Mouse (Mus musculus) hindbrain, embryonic 11.5 days (tissue): ENCODE data around the gene Mical2. TPM values are rescaled to one million over a fixed set of nuclear protein-coding genes. Genes with fewer than 3 reads are reported as not detected.

Experiments
- ATAC-seq: fragments of 200-750 bp; cut with Nextera tagmentation; 2 replicates; pipeline ENCODE4 v1.8.0; 2017; ENCODE audit warnings: mild to moderate bottlenecking, moderate TSS enrichment, moderate library complexity; ENCODE audit not compliant: low FRiP score
- DNase-seq: peaks from one replicate; pipeline ENCODE4 v3.0.0-alpha.2; 2015; ENCODE audit warnings: low spot score
- H3K27ac ChIP-seq: fragments of 300-500 bp; sonication (generic); 2 replicates; pipeline ENCODE4 v1.5.1; 2014; ENCODE audit warnings: mild to moderate bottlenecking, low read depth, low read length
- H3K27me3 ChIP-seq: fragments of 300-500 bp; sonication (generic); 2 replicates; pipeline ENCODE4 v1.6.1; 2014; ENCODE audit warnings: mild to moderate bottlenecking, low read length, moderate library complexity, mixed read lengths; ENCODE audit not compliant: control insufficient read depth, insufficient read depth
- H3K36me3 ChIP-seq: fragments of 300-500 bp; sonication (generic); 2 replicates; pipeline ENCODE4 v1.6.1; 2014; ENCODE audit warnings: mild to moderate bottlenecking, low read length, moderate library complexity, mixed read lengths; ENCODE audit not compliant: control insufficient read depth, insufficient read depth
- H3K4me1 ChIP-seq: fragments of 300-500 bp; sonication (generic); replicated peaks from 2 replicates; pipeline ENCODE4 v1.6.1; 2014; ENCODE audit warnings: low read length, mixed read lengths; ENCODE audit not compliant: control insufficient read depth, insufficient read depth
- H3K4me2 ChIP-seq: fragments of 300-500 bp; sonication (generic); replicated peaks from 2 replicates; pipeline ENCODE4 v1.6.1; 2014; ENCODE audit warnings: mild to moderate bottlenecking, low read depth, low read length
- H3K4me3 ChIP-seq: fragments of 300-500 bp; sonication (generic); 2 replicates; pipeline ENCODE4 v1.5.1; 2014; ENCODE audit warnings: low read depth, low read length
- H3K9ac ChIP-seq: fragments of 300-500 bp; sonication (generic); 2 replicates; pipeline ENCODE4 v1.6.1; 2014; ENCODE audit warnings: low read depth, low read length
- H3K9me3 ChIP-seq: fragments of 300-500 bp; sonication (generic); 2 replicates; pipeline ENCODE4 v1.6.1; 2016; ENCODE audit warnings: low read length; ENCODE audit not compliant: control insufficient read depth
- WGBS: fragments of 180-500 bp; shearing (Covaris S2); extraction: QIAGEN DNeasy Blood & Tissue Kit; methylation state at CpG from one replicate; pipeline ENCODE4 v1.1.7; 2014; 5-methylcytosine and 5-hydroxymethylcytosine counted together
- polyA plus RNA-seq: library from polyadenylated mRNA; unstranded; fragments of >200 nt; fragmentation: Nextera tagmentation; extraction: Ambion mirVana; gene quantifications from 2 replicates; pipeline ENCODE4 v1.2.1, GENCODE M21; 2014

Gene Mical2
- polyA plus RNA-seq, 1 experiment from 2014 or later = 1.7 TPM

DNA sequence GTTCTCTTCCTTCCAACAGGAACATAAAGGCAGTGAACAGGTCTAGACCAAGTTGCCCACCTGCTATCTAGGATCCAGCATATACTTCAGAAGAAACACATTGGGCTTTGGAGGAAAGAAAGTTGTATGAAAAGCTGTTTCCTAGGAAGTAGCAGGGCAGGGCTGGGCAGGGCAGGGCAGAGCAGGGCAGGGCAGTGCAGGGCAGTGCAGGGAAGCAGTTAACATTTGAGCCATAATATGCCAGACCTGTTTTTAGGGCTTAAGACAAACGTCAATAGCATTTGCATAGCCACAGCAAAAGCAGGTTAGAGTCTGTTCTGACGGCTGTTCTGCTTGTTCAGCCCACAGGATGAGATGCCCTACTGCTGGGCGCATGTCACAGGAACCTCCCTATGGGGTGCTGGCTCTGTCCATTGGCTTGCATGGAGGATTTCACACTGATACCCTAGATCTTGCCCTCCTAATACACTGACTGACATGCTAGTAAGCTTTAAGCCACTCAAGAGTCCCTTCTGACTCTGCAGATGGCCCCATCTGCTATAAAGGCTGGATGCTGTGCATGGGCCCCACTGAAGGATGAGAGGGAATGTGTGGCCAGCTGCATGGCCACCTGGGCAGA lies 29.7 kb downstream of the Mical2 start:
- no peaks in the 10 kb centered on the region for H3K27me3 ChIP-seq
- H3K27ac ChIP-seq = no peak overlapping the region
- no peaks in the 10 kb centered on the region for H3K9me3 ChIP-seq
- no peak for DNase-seq
- ATAC-seq = no peak
- H3K4me2 ChIP-seq = no peak overlapping the region
- no peaks in the 10 kb centered on the region for H3K36me3 ChIP-seq
- WGBS = 61% methylated on average over 3 of the region's 3 CpGs
- no peaks in the 10 kb centered on the region for H3K4me1 ChIP-seq
- H3K9ac ChIP-seq = no peak overlapping the region
- H3K4me3 ChIP-seq = no peak overlapping the region

DNA sequence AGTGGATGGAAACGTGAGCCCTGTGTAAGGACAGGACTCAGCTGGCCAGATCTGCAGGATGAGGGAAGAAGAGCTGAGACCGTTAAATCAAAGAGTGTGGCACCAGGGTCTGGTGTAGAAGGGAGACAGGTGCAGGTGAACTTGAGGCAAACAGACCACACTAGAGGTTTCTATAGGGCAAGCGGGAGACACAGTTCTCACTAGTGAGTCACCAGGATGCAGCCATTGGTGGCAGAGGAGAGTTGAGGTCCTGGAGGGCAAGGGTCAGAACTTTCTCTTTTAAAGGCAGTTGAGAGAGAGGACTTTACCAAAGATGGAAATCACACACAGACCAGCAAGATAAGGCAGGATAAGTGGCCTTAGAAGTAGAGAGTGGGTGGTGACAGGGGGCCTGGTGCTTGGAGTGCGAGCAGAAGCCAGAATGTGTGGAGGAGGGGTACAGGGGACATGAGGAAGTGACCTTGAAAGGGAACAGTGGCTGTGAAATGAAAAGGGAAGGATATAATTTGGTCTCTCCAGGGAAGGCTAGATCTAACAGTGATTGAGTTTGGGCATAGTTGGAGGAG lies 32.8 kb downstream of the Mical2 start:
- no peak overlapping the region for H3K4me2 ChIP-seq
- H3K4me1 ChIP-seq = no peaks in the 10 kb centered on the region
- H3K4me3 ChIP-seq = no peak overlapping the region
- no peak for ATAC-seq
- no peak for DNase-seq
- H3K9ac ChIP-seq = no peak overlapping the region
- H3K36me3 ChIP-seq = no peaks in the 10 kb centered on the region
- H3K27me3 ChIP-seq = no peaks in the 10 kb centered on the region
- H3K9me3 ChIP-seq = no peaks in the 10 kb centered on the region
- 83% methylated on average over 4 of the region's 4 CpGs for WGBS
- no peak overlapping the region for H3K27ac ChIP-seq

DNA sequence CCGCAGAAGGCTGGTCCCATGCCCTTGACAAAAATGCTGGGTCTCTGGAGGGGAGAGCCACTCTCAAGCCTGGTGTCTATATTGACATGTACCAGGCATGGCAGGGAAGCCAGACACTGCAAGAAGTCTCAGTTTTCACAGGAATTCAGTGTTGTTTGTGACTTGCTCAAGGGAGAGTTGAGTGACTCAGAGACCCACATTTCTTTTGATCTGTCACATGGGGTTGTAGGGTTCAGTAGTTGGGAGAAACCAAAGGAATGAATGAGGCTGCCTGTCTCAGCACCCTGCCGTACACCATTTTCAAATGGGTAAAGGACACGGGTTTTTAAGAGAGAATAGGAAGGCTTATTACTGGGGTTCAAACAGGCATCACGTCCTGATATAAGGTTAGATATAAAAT lies 33.6 kb downstream of the Mical2 start:
- H3K4me3 ChIP-seq = no peak overlapping the region
- WGBS = 87% methylated on average over 4 of the region's 4 CpGs
- ATAC-seq (no peak), DNase-seq (no peak)
- H3K27me3 ChIP-seq = no peaks in the 10 kb centered on the region
- no peak overlapping the region for H3K9ac ChIP-seq
- no peak overlapping the region for H3K27ac ChIP-seq
- no peaks in the 10 kb centered on the region for H3K4me1 ChIP-seq
- H3K36me3 ChIP-seq = no peaks in the 10 kb centered on the region
- H3K4me2 ChIP-seq = no peak overlapping the region
- no peaks in the 10 kb centered on the region for H3K9me3 ChIP-seq

DNA sequence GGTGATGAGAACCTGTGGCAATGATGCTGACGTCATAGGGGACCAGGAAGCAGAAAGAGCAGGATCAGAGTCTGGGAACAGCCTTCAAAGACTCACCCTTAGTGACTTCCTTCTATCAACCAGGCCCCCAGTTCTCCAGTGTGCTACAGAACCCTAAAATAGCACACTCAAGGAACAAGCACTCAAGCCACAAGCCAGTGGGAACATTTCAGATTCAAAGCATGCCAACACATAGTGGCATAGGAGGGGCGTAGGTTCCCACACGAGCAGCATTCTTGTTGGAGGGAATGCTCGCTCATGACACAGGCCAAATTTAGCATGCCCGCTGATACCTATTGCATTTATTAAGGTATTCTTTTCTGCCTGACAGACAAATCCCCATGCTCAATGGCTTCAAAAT lies 35.5 kb downstream of the Mical2 start:
- ATAC-seq = no peak
- H3K9ac ChIP-seq = no peak overlapping the region
- no peak for DNase-seq

DNA sequence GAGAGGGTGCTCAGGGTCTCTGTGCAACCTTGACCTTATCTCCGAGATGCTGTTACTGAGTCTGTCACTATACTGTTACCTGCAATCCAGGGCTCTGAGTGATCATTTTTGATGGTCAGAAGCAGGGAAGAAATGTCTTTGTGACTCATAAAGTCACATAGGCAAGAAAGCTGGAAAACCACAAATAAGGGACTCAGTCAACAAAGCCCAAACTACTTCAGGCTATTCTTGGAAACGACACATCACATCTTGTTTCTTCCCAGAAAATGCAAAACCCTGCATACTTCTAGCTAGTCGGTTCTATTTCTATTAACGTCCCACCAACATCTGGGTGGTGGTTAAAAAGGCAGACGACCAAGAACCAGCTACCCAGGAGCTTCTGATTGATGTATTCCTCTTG lies 41.6 kb downstream of the Mical2 start:
- ATAC-seq (no peak), DNase-seq (no peak)
- no peaks in the 10 kb centered on the region for H3K27me3 ChIP-seq
- H3K36me3 ChIP-seq = no peaks in the 10 kb centered on the region
- H3K4me2 ChIP-seq = no peak overlapping the region
- 82% methylated on average over 5 of the region's 5 CpGs for WGBS
- no peaks in the 10 kb centered on the region for H3K4me1 ChIP-seq
- no peak overlapping the region for H3K27ac ChIP-seq
- no peak overlapping the region for H3K9ac ChIP-seq
- H3K9me3 ChIP-seq = no peaks in the 10 kb centered on the region
- H3K4me3 ChIP-seq = no peak overlapping the region

More for the DNA sequence above, 35.5 kb downstream of the Mical2 start:
- 89% methylated on average over 5 of the region's 5 CpGs for WGBS
- Histone ChIP-seq H3K27ac (no peak overlapping the region), H3K4me1 (no peaks in the 10 kb centered on the region), H3K9me3 (no peaks in the 10 kb centered on the region), H3K4me3 (no peak overlapping the region), H3K36me3 (no peaks in the 10 kb centered on the region), H3K4me2 (no peak overlapping the region), H3K27me3 (no peaks in the 10 kb centered on the region)

DNA sequence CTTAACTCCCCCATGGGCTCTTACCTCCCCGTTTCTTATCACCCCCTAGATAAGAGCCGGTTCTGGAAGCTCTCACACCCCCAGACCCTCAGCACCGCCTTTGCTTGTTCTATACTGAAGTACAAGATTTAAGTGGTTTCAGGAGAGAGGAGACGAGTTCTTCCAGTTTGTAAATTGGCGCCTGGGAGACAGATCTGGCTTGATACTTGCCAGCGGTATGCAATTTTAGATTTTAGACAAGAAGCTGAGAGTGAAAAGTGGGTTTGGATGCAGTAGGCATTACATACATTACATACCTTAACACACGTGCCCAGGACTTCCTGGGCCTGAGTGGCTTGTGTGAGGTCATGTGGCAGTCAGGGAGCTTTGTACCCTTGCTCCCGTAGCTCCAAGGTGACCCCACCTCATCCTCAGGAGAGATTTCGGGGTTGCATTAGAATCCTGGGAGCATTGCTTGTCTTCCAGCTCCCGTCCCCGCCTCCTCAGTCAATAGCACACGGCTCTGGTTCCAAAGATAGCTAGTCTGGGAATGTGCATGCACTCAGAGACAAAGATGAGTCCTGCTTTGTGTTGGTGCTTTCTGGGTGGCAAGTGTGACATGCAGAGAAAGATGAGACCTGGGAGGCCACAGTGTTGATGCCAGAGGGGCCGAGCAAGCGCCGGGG lies 43.2 kb downstream of the Mical2 start:
- Histone ChIP-seq H3K36me3 (no peaks in the 10 kb centered on the region), H3K4me3 (no peak overlapping the region), H3K9ac (no peak overlapping the region), H3K27ac (no peak overlapping the region), H3K9me3 (no peaks in the 10 kb centered on the region), H3K4me2 (no peak overlapping the region), H3K4me1 (no peaks in the 10 kb centered on the region), H3K27me3 (no peaks in the 10 kb centered on the region)
- DNase-seq (no peak), ATAC-seq (no peak)
- 92% methylated on average over 15 of the region's 15 CpGs for WGBS

DNA sequence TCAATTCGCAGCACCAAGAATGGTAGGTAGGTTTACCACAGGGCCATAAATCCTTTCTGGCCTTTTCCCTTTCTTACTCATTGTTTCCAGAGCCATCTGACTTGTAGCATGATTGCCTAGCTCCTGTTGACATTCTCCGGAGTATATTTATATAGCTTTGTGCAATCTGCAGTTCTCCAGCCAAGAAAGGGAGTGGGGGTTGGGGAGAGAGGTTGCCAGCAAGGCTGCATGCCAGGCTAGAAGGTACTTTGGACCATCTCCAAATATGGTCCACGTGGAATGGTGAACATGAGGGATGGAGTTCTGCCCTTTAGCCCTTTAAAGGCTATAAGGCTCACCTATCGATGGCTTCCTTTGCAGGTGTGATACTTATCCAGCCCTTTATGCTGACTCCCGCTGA lies 45.2 kb downstream of the Mical2 start:
- H3K27me3 ChIP-seq = no peaks in the 10 kb centered on the region
- no peak overlapping the region for H3K4me3 ChIP-seq
- ATAC-seq = no peak
- no peak overlapping the region for H3K27ac ChIP-seq
- no peaks in the 10 kb centered on the region for H3K4me1 ChIP-seq
- H3K36me3 ChIP-seq = no peaks in the 10 kb centered on the region
- H3K4me2 ChIP-seq = no peak overlapping the region
- H3K9ac ChIP-seq = no peak overlapping the region
- WGBS = 87% methylated on average over 5 of the region's 5 CpGs
- H3K9me3 ChIP-seq = no peaks in the 10 kb centered on the region
- DNase-seq = no peak

DNA sequence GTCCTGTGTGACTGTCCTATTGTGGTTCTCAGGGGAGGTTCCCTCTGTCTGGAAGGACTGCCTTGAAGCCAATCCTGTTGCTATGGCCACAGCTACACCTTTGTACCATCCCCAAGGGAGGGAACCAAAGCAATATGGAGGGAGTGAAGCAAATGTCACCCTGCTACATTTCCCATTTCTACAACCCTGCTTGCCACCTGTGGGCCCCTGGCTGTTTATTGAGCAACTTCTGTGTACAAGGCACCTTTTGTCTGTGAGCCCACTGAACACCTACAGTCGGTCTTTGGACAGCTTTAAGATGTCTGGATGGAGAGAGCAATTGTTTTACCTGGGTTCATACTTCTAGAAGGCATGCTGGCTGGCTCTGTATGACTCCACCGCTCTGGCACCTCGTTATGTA lies 46.0 kb downstream of the Mical2 start:
- Histone ChIP-seq H3K4me1 (no peaks in the 10 kb centered on the region), H3K36me3 (no peaks in the 10 kb centered on the region), H3K9ac (no peak overlapping the region), H3K27ac (no peak overlapping the region), H3K9me3 (no peaks in the 10 kb centered on the region), H3K27me3 (no peaks in the 10 kb centered on the region), H3K4me3 (no peak overlapping the region), H3K4me2 (no peak overlapping the region)
- ATAC-seq (no peak), DNase-seq (no peak)
- 94% methylated on average over 3 of the region's 3 CpGs for WGBS

DNA sequence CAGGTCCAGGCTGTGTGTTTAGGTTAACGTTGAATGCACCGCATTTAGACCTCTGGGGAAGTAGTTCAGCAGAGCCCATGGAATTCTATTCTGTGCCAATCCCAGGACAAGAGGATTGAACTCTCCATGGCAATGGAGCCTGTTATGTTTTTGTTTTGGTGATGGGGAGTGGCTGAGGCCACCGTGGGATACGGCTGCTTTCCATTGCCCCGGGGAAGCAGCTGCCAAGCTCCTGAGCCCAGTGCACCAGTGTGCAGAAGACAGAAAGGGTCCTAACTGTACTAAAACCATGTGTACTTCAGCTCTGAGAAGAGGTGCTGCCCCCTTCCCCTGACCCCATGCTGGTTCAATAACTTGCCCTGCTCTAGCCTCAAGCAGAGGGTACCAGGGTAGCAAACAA lies 47.0 kb downstream of the Mical2 start:
- no peak overlapping the region for H3K4me3 ChIP-seq
- H3K4me1 ChIP-seq = no peaks in the 10 kb centered on the region
- H3K27me3 ChIP-seq = no peaks in the 10 kb centered on the region
- no peak overlapping the region for H3K27ac ChIP-seq
- no peaks in the 10 kb centered on the region for H3K9me3 ChIP-seq
- H3K4me2 ChIP-seq = no peak overlapping the region
- 31% methylated on average over 5 of the region's 5 CpGs for WGBS
- no peaks in the 10 kb centered on the region for H3K36me3 ChIP-seq
- no peak for ATAC-seq
- H3K9ac ChIP-seq = no peak overlapping the region
- peak; percentile 18 for DNase-seq
